Mouse (Mus musculus) left cerebral cortex, adult 18-20 months (tissue): Measurements from ENCODE around the gene Exd1. TPM values are rescaled to one million over a fixed set of nuclear protein-coding genes. Genes with fewer than 3 reads are reported as not detected.

ENCODE experiments used
- DNase-seq, 2 experiments: peaks; one replicate each; pipeline ENCODE4 v3.0.0; 2021 to 2022; ENCODE audit warnings: low spot score in 2 of 2, mixed read lengths in 1 of 2
- long read RNA-seq, 2 experiments: library from polyadenylated mRNA; stranded (forward); transcript quantifications; one replicate each; pipeline ENCODE4 v2.0.0; 2021
- total RNA-seq, 2 experiments: library from RNA; stranded (reverse); gene quantifications; 2 replicates each; pipeline ENCODE4 v1.2.3; 2021

Gene Exd1
- total RNA-seq, result under 1 TPM; 0.63 to 0.74 TPM
- long read RNA-seq, experiment 1, result 0 reads
- long read RNA-seq, experiment 2, partial matches to known transcripts, result 1 of 1 reads
- long read RNA-seq, experiment 2, other reads (novel, unspliced or antisense), result 0 of 1 reads

DNA sequence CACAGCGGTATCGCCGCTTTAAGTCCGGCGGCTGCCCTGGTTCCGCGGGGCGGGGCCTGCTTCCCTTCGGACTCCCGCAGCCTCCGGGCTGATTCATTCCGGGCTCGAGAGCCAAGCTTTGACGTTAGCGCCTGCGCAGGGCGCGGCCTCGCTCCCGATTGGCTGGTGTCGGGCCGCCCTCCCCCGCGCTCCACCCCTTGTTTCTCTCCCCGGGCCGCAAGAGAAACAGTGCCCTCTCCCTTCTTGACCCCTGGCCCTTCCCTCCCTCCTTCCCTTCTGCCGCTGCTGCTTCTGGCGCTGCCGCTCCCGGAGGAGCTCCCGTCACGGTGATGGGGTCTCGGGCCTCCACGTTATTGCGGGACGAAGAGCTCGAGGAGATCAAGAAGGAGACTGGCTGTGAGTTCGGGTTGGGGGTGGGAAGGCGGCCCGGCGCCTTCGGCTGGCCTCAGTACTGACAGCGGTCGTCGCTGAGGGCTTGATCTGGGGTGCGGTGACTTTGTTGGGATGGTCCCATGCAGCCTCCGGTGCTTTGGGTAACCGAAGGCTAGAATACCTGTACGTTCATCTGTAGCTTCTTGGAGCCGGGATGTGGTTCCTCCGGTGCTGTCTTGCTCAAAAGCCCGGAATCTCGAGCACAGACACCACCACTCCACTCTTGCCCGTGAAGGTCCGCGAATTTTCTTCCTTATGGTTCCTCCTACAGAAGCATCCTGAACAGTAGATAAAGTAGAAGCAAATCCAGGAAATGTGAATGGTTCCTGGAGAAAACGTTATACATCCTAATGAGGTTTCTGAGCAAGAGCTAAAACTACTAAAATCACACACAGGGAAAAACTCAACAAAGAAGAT lies at the start of gene Exd1, which contains the start of gene Chp1:
Gene Exd1 (minus strand): TSS at position 106 of the 849 bp plus-strand sequence.
Gene Chp1 (plus strand): TSS at position 176 of the 849 bp plus-strand sequence.
- peak; percentile 98 to 99 for DNase-seq

DNA sequence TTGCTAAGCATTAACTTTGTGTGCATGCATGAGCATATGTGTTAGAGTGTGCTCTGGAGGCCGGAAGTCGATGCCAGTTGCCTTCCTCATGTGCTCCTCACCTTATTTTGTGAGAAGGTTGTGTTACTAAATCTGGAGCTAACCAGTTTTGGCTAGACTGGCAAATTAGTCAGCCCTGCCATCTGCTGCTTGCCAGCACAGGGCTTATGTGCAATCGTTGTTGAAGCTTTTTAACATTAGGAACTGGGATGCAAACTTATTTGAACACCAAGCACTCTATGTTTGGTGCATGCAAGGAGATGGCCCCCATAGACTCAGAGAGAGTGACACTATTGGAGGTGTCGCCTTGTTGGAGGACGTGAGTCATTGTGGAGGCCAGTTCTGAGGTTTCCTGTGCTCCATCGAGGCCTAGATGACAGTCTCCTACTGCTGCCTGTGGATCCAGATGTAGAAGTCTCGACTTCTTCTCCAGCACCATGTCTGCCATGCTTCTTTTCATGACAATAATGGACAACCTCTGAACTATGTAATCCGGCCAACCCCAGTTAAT lies 49.4 kb upstream of the Exd1 start:
- peak; percentile 37 to 41 for DNase-seq

DNA sequence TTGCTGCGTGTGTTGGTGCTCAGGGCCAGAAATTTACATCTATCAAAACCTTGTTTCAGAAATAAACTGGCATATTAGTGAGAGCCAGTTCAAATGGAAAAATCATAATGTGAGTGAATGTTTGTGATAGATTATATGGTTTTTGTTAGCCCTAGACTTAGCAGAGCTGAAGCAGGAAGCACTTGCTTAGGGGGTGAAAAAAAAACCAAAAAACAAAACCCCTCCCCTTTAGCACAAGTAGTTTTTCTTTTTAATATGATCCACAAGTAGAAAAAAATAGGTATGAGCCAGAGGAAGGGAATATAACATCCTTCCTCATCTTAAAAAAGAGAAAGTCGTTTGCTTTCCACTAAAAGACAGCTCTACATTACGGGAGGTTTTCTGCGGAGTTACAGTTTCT lies 47.9 kb upstream of the Exd1 start:
- DNase-seq, result no peak

DNA sequence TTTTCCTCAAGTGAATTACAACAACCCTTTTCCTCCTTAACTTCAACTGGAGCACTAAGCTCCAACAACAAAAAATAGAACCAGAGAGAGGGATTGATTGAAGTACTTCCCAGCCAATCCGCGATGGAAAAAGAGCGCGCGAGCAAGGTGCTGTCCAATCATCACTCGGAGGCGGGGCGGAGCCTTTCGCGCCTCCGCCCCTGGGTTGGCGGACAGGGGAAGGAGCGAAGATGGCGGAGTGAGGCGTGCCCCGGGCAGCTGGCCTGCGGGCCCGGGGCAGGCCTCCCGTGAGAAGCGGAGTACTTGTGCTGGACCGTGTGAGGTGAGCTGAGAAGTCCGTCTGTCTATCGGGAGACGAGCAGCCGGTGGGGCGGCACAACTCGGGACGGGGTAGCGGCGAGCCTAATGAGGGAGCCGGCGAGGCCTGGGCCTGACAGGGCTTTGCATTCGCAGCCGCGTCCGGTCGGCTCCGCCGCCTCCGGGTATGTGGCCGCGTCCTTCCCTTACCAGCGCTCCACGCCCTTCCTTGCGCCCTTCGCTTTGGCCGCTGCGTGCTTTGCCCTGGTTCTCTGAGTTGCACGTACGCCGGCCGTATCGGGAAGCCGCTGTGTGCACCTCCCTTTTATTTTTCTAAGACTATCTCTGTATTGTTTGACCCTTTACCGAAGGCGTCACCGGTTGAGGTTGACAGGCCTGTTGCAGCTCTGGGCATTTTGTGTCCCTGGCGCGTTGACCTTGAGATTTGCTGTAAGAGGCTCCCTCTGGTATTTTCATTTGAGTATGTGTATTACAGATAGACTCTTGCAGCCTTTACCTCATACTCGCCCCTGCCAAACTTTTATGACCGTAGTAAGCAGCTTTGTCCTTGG lies 46.9 kb upstream of the Exd1 start:
- peak; percentile 99 for DNase-seq

DNA sequence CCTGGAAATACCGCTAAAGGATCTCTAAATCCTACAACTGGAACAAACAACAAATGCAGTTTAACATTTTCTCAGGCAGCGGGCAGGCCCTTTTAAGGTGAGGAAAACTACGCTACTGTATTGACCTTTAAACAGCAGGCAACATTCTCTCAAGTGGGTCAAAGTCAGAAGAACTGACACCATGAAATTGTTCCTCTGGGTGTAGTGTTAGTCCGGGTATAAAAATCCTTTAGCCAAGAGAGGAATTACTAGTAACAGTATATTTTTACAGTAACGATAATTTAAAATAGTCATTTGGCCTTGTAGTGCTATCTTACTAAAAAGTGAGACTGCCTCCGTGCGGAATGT lies 46.3 kb upstream of the Exd1 start:
- no peak for DNase-seq

DNA sequence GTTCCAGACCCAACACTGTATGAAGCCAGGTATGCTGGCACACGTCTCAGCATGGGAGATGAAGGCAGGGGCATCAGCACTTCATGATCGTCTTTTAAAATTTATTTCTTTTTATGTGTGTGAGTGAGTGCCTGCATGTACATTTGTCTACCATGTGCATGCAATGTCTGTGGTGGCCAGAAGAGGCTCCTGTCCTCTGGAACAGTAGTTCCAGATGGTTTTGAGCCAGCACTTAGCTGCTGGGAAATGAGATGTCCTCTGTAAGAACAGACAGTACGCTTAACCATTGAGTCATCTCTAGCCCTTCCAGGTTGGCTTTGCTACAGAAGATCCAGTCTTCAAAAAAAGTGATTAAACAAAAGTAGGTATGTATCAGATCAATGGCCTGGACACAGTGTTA lies 43.8 kb upstream of the Exd1 start:
- no peak for DNase-seq

DNA sequence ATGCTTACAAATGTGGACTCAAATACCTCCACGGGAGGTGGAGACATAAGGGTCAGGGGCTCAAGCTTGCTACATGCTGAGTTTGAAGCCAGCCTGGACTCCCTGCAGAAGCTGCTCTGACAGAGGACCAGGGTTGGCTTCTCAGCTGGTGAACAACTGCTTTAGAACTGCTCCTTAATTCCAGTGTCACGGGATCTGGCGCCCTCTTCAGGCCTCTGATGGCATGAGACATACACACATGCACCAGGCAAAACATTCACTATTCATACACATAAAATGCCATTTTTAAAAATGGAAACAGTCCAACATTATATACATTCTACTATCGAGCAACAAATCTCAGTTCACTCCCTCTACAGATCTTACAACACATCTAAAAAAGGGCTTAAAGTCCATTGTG lies 40.0 kb upstream of the Exd1 start:
- peak in 1 of 2 experiments; percentile 39 for DNase-seq

DNA sequence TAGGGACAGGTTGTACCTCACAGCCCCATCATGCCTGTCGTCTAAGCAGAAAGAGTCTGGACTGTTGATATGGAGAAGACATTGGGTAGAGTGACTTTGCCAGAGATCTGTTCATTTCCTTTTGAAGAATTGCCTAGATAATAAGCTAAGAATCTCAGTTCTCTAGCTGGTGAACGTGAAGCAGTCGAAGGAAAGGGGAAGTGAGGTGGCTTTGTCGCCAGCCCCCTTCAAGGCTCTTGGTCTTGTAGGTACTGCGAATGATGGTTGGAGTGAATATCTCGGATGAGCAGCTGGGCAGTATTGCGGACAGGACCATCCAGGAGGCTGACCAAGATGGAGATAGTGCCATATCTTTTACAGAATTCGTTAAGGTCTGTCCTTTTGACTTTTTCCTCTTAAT lies 36.9 kb upstream of the Exd1 start:
- DNase-seq, result no peak

DNA sequence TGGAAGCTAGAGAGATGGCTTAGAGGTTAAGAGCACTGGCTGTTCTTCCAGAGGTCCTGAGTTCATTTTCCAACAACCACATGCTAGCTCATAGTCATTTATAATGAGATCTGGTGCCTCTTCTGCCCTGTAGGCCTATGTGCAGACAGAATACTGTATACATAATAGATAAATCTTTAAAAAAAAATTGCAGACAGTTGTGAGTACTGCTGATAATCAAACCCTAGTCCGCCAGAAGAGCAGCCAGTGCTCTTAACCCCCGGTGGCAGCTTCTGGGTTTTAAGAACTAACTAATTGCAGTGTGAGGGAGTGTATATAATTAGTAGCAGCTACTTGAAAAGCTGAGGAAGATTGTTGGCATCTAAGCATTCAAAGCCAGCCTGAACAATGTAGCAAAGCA lies 36.0 kb upstream of the Exd1 start:
- DNase-seq, result no peak

DNA sequence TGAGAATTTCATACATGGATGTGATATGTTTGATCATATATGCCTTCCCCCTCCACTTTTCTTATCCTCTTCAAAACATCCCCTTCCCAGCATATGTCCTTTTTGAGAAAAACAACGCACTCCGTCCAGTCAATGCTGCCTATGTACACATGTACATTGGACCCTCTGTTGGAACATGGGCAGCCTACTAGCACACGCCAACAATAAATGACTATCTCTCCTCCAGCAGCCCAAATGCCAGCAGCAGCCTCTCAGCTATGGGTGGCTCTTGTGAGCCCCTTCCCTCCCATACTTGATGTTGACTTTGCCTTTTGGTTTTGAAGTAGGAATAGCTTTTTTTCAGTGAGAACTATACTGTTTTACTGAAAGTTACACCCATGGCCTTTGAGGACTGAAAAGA lies 34.1 kb upstream of the Exd1 start:
- DNase-seq, result no peak

DNA sequence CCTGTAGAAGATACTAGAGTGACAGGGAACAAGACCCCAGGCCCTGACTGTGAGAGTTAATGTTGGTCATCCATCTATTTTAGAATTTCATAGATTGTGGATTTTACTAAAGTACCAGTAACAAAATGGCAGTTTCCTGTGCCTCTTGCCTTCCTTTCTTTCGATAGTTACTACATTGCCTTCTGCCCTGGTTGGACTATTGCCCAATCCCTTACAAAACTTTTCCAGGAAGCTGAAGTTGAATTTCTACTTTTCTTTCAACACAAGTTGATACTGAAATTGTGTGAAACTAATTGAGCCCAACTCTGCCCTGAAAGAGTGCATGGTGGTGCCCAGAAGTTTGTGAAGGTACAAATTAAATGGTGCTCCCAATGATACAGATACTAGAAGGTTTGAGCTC lies 25.0 kb upstream of the Exd1 start:
- DNase-seq, result no peak

DNA sequence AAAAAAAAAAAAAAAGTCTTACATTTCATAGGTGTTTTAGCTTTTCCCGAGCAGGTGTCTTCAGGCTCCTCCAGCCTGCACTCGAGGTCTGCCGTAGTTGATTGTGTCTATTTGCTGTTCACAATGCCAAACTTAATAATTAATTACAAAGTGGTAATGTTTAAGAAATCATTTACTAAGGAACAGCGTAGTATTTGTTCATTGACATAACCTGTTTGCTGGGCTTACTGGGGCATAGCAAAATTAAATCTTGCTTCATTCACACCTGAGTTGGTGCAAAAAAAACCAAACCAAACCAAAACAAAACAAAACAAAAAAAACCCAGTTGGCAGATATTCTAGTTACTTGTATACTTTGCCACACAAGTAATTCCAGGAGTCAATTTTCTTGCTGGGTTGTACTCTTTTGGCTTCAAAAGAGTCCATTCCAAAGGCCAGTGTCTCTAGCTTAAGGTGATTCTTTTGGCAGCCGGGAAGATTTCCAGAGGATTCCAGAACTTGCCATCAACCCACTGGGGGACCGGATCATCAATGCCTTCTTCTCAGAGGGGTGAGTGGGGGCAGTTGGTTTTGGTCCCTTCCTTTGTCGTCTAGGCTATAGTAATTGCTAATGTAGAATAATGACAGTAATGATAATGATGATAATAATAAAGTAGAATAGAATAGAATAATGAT lies 18.9 kb upstream of the Exd1 start:
- DNase-seq, result no peak

DNA sequence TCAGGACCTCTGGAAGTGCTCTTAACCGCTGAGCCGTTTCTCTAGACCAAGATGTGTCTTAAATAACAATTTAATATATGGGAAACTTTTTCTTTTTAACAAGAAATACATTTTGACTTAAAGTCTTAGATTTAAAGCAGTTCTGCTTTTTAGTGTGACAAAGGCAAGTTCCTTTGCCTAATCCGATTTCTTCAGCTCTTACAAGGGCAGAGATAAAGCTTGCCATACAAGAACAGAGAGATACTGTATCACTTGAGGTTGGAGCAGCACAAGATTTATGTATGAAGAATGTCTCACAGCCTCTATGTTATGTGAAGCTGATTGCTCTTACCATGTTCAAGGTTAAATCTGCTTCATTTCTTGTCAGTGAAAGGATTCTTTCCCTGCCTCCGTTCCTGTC lies 17.9 kb upstream of the Exd1 start:
- DNase-seq, result no peak

DNA sequence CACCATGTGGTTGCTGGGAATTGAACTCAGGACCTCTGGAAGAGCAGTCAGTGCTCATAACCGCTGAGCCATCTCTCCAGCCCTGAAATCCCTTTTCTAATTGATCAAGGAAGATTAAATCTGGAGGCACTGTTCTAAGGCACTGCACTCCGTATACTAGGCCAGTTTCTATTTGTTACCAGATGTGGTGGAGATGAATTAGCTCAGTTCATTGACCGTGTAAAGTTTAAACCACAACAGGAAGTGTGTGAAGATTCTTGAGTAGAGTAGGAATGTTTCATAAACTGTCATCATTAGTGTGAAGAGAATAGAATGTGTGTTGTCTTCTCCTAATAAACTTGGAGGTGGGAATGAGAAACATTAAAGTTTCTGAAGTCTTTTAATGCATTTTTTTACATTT lies 14.4 kb upstream of the Exd1 start:
- no peak for DNase-seq

DNA sequence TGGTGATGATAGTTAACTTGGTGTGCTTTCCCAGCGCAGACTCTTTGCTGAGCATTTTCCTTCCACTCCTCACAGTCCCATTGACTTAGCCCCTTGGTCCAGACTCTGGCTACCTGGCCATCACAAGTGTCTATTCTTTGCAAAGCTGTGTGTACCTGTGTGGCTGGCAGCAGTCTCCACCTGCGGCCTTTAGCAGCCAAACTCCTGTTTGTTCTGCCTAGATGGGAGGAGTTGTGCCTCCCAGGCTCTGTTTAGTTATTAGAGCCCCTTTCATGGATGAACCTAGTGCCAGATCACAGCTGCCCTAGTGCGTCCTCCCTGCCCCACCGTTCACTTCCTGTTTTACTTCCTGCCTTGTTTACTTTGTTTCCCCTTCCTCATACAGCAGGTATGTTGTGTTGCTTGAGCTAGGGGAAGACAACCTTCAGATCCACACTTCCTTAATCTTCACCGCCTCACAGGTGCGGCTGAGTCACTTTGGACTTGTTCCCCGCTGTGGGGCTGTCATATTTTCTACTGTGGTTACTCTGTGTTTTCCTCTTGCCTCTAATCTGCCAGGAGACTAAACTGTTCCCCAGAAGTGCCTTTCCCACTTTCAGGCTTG lies 11.4 kb upstream of the Exd1 start:
- no peak for DNase-seq

DNA sequence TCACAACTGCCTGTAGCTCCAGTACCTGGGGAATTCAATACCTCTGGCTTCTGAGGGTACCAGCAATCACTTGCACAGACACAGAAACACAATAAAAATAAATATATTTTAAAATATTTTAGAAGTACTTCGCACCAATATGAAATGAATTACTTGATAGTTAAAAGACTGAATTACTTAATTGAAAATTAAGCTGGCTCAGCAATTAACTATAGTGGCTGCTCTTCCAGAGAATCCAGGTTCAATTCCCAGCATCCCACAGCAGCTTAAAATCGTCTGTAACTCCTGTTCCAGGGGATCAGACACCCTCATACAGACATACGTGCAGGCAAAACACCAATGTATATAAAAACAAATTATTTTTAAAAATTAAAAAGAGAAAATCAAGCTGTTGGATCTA lies 10.6 kb upstream of the Exd1 start:
- no peak for DNase-seq

DNA sequence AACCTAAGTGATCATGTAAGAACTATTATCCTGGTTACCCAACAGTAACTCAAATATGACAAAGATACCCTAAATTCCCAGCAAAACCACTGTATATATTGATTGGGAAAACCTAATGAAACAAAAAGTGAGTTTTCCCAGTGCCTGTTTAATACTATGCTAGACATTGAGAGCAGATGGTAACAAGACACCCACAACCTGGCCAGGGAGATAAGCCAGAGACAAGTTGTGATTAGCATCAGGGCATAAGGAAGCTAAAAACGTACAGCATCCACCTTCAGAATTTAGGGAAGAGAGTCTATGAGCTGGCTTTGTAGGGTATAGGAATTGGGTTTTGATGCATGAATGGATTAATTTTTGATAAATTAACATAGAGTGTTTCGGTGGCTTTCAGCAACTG lies 2.3 kb upstream of the Exd1 start:
- no peak for DNase-seq

DNA sequence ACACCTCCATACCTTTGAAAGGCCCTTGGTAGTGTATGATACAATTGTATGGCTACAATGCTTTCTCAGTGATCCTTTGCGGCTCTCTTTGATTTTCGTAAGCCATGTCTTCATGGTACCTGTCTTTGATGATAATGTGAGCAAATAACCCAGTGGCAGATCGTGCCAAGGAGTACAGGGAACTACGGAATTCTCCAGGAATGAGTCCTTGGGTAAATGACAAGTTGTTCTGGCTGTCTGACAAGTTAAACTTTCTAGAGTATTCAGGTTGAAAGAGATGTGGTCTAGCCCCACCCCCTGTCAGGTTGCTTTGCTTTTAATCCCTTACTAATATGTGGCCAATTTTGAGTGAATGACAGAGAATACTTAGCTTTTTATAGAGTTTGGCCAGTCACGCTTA lies 1.3 kb upstream of the Exd1 start:
- DNase-seq, result no peak

DNA sequence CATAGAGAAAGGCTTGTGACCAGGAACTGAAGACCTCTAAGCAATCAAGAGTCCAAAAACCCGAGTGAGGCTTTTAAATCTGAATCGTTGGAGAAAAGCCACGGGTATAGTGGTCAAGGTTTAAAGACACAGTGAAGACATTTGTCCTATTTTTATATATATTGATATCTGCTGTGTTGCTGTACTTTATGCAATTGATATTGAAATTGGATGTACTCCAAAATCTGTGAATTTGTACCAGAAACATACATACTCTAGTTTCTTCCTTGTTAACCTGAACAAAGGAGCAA lies 889 bp upstream of the Exd1 start:
- DNase-seq, result no peak

DNA sequence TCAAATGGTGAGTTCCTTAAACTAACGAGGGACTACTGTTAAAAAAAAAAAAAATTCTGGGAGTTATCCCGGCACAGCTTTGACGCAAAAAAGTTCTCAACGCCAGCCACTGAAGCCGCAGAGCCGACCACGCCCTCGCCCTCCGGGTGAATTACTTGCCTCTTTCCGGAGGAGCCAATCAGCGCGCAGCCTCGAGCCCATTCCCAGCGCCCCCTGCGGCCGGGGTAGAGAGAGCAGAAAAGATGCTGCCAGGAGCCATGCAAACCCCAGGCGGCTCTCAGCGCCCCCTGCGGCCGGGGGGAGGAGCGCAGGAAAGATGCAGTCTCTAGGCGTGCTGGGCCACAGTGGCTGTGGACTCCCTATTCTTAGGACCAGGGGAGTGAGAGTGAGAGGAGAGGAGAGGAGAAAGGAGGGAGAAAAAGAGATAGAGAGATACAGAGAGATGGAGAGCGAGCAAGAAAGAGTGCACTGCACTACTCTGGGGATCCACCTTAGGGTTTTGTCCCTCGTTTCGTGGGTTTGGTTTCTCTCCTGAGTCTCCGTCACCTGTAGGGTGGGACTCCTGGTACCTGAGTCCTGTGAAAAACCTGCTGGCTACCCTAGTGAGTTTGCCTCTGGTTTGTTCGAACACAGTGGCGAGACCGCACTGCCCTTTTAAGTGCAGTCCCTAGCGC lies 442 bp downstream of the Exd1 start:
- peak; percentile 76 to 77 for DNase-seq

DNA sequence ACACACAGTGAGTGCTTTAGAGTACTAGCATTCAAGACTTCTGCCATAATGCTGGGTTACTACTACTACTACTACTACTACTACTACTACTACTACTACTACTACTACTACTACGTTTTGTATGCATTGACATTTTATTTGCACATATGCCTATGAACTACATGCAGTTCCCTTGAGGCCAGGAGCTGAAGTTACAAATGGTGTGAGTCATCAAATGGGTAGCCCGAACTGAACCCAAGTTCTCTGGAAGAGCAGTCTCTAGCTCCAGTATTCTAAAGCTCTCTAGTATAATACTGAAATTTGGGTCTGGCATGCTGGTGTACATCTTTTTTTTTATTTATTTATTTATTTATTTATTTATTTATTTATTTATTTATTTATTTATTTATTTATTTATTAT lies 3.8 kb downstream of the Exd1 start:
- DNase-seq, result no peak
